Mouse (Mus musculus) liver, embryonic 11.5 days (tissue): Measurements from ENCODE around the gene Gucy2c. TPM values are rescaled to one million over a fixed set of nuclear protein-coding genes. Genes with fewer than 3 reads are reported as not detected.

Experiments
- ATAC-seq: fragments of 200-750 bp; cut with Nextera tagmentation; replicated peaks from 2 replicates; pipeline ENCODE4 v1.8.0; 2017; ENCODE audit warnings: moderate number of reproducible peaks, mild to moderate bottlenecking, moderate TSS enrichment, moderate library complexity; ENCODE audit not compliant: low FRiP score
- DNase-seq: peaks from one replicate; pipeline ENCODE4 v3.0.0-alpha.2; 2017; ENCODE audit warnings: low spot score
- H3K27ac ChIP-seq: fragments of 300-500 bp; sonication (generic); 2 replicates; pipeline ENCODE4 v1.5.1; 2014; ENCODE audit warnings: mild to moderate bottlenecking, low read depth, low read length, control low read depth
- H3K27me3 ChIP-seq: fragments of 300-500 bp; sonication (generic); replicated peaks from 2 replicates; pipeline ENCODE4 v1.6.1; 2014; ENCODE audit warnings: low read length, mixed read lengths; ENCODE audit not compliant: control insufficient read depth, insufficient read depth
- H3K36me3 ChIP-seq: fragments of 300-500 bp; sonication (generic); 2 replicates; pipeline ENCODE4 v1.6.1; 2014; ENCODE audit warnings: mild to moderate bottlenecking, low read length, moderate library complexity, mixed read lengths; ENCODE audit not compliant: control insufficient read depth, insufficient read depth
- H3K4me1 ChIP-seq: fragments of 300-500 bp; sonication (generic); replicated peaks from 2 replicates; pipeline ENCODE4 v1.6.1; 2014; ENCODE audit warnings: low read length, mixed read lengths; ENCODE audit not compliant: control insufficient read depth, insufficient read depth
- H3K4me2 ChIP-seq: fragments of 300-500 bp; sonication (generic); 2 replicates; pipeline ENCODE4 v1.6.1; 2014; ENCODE audit warnings: mild to moderate bottlenecking, control low read depth, moderate library complexity
- H3K4me3 ChIP-seq: fragments of 300-500 bp; sonication (generic); 2 replicates; pipeline ENCODE4 v1.5.1; 2014; ENCODE audit warnings: low read depth, low read length, control low read depth
- H3K9ac ChIP-seq: fragments of 300-500 bp; sonication (generic); 2 replicates; pipeline ENCODE4 v1.6.1; 2014; ENCODE audit warnings: low read depth, low read length, control low read depth
- H3K9me3 ChIP-seq: fragments of 300-500 bp; sonication (generic); 2 replicates; pipeline ENCODE4 v1.6.1; 2016; ENCODE audit warnings: low read length, inconsistent platforms, mixed read lengths; ENCODE audit not compliant: control insufficient read depth
- WGBS: fragments of 180-500 bp; shearing (Covaris S2); extraction: QIAGEN DNeasy Blood & Tissue Kit; methylation state at CpG from one replicate; pipeline ENCODE4 v1.1.7; 2014; 5-methylcytosine and 5-hydroxymethylcytosine counted together
- polyA plus RNA-seq: library from polyadenylated mRNA; unstranded; fragments of >200 nt; fragmentation: Nextera tagmentation; extraction: Ambion mirVana; gene quantifications from 2 replicates; pipeline ENCODE4 v1.2.1, GENCODE M21; 2014

Gene Gucy2c
- polyA plus RNA-seq, 1 experiment from 2014 or later, result not detected

DNA sequence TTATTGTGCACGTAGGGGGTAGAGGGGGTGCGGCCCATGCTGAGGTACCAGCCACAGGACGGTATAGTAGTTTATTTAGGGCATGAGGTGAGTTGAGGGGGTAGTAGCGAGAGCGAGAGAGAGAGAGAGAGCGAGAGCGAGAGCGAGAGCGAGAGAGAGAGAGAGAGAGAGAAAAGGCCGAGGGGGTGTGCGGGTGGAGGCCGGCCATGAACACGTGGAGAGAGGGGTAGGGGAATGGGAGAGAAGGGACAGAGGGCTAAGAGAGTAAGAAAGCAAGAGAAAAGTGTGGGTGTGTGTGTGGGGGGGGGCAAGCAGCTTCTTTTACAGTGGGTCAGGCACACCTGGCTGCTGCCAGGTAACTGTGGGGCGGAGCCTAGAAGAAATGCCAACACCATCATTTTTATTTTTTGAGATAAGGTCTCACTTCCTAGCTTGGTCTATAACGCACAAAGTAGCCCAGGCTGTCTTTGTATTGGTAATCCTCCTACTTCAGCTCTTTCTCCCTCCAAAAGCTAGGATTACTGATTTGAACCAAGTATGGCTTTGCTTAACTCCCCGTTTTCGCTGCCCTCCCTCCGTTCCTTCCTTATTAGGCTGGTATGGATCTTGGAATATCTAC lies 25.9 kb upstream of the Gucy2c start:
- no peaks in the 10 kb centered on the region for H3K27me3 ChIP-seq
- H3K4me1 ChIP-seq, result peaks cover 15% of the 10 kb centered on the region
- H3K9ac ChIP-seq, result peak overlapping the region; percentile 66
- DNase-seq (no peak), ATAC-seq (no peak)
- peak overlapping the region; percentile 72 for H3K4me2 ChIP-seq
- no peaks in the 10 kb centered on the region for H3K9me3 ChIP-seq
- no peaks in the 10 kb centered on the region for H3K36me3 ChIP-seq
- H3K4me3 ChIP-seq, result peak overlapping the region; percentile 73
- peak overlapping the region; percentile 70 for H3K27ac ChIP-seq
- WGBS, result 29% methylated on average over 18 of the region's 18 CpGs

DNA sequence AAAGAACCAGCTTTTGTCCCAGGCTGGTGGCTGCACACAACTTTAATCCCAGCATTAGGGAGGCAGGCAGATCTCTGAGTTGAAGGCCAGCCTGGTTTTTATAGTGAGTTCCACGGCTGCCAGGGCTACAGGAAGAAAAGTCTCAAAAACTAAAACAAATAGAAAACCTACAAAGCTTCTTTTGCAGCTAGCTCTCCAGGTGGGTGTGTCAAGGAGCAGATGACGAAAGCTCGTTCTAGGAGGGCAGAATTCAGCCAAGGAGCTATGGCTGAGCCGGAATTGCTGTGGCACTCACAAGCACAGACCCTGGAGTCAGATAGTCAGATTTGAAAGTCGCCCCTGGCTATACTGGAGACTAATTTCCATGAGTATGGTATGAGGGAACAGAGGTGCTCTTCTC lies 25.3 kb upstream of the Gucy2c start:
- Histone ChIP-seq H3K27me3 (no peaks in the 10 kb centered on the region), H3K4me3 (peak overlapping the region; percentile 73), H3K9ac (peak overlapping the region; percentile 66), H3K4me2 (peak overlapping the region; percentile 72), H3K27ac (peak overlapping the region; percentile 70; the same call in 1 of the 2 replicates), H3K4me1 (peaks cover 15% of the 10 kb centered on the region), H3K36me3 (no peaks in the 10 kb centered on the region), H3K9me3 (no peaks in the 10 kb centered on the region)
- 66% methylated on average over 5 of the region's 5 CpGs for WGBS
- DNase-seq (no peak), ATAC-seq (no peak)

DNA sequence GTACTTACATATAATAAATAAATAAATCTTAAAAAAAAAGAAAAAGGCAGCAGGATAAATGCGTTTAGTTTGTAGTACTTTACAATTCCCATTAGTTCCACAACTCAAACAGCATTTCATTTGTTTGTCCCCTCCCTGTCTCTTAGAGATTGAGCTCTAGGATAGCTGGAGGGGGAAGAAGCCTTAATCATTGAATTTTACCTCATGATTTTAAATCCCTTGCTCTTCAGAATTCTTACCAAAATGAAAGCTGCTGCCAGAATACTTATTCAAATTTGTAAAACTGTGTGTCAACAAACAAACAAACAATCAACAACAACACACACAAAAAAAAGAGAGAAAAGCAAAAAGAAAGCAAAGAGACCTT lies 23.8 kb upstream of the Gucy2c start:
- no peaks in the 10 kb centered on the region for H3K27me3 ChIP-seq
- H3K9me3 ChIP-seq, result no peaks in the 10 kb centered on the region
- H3K4me1 ChIP-seq, result peaks cover 15% of the 10 kb centered on the region
- H3K4me3 ChIP-seq, result no peak overlapping the region; the same call in 1 of the 2 replicates
- peak overlapping the region; percentile 100 for H3K27ac ChIP-seq
- H3K9ac ChIP-seq, result no peak overlapping the region
- 74% methylated on average over 1 of the region's 1 CpGs for WGBS
- no peak for DNase-seq
- peak overlapping the region; percentile 89 for H3K4me2 ChIP-seq
- no peak for ATAC-seq
- H3K36me3 ChIP-seq, result no peaks in the 10 kb centered on the region

DNA sequence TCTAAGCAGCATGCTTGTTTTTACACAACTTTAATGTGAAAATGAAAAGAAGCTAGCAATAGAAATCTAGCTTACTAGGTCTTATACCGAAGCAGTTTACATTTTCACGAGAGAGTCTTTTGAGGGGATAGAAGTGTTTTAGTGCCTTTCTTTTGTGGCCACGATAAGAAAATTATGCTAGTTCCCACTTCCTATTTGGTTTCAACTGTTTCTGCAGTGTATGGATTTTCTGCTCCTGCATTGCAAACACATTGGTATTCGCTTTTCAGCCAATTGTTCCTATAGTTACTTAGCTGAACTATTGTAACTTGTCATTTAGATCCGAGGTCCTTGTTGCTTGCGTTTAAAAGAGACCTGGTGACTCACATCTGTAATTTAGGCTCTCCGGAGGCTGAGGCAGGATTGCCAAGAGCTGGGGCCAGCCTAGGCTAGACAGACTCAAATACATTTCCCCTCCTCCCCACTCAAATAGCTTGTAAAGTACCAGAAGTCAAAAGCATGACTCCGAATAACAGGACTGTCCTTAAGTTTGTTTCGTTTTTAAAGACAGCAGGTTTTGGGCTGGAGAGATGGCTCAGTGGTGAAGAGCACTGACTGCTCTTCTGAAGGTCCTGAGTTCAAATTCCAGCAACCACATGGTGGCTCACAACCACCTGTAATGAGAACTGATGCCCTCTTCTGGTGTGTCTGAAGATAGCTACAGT lies 23.3 kb upstream of the Gucy2c start:
- DNase-seq, result no peak
- peak overlapping the region; percentile 100 for H3K27ac ChIP-seq
- peak overlapping the region; percentile 93 for H3K9ac ChIP-seq
- 26% methylated on average over 9 of the region's 9 CpGs for WGBS
- no peaks in the 10 kb centered on the region for H3K36me3 ChIP-seq
- peaks cover 15% of the 10 kb centered on the region for H3K4me1 ChIP-seq
- peak overlapping the region; percentile 62 for H3K4me3 ChIP-seq
- no peaks in the 10 kb centered on the region for H3K9me3 ChIP-seq
- ATAC-seq, result no peak
- H3K27me3 ChIP-seq, result no peaks in the 10 kb centered on the region
- H3K4me2 ChIP-seq, result peak overlapping the region; percentile 89

DNA sequence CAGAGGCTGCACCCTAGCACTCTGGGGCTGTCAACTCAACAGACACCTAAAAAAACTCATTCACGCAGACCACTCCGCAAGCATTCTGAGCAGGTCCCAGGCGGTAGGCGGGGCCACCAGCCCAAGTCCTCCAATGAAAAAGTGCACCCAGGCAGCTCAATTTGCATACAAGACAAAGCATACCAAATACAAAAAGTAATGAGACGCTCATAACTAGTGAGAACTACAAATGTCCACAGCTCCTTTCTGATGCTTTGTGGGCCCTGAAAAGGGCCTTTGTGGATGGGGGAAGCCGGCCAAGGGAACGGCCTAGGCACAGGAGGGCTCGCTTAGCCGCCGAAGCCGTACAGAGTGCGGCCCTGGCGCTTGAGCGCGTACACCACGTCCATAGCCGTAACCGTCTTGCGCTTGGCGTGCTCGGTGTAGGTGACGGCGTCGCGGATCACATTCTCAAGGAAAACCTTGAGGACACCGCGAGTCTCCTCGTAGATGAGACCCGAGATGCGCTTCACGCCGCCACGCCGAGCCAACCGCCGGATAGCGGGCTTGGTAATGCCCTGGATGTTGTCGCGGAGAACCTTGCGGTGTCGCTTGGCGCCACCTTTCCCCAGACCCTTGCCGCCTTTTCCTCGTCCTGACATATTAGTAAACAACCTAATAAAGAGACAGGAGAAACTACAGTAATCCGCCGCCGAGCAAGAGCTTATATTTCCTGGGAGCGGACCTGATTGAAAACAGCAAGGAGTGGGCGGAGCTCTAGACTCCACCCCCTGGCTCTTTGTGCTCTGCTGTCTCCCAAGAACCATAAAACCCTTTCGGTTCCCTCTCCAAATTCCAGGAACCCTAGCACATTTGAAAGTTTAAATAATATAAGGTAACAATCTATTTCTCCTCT lies 22.4 kb upstream of the Gucy2c start, which contains the start of gene Hist4h4:
Hist4h4 (minus strand) TSS at position 677 of the 895 bp plus-strand sequence.
- no peaks in the 10 kb centered on the region for H3K27me3 ChIP-seq
- DNase-seq (peak; percentile 93), ATAC-seq (peak; percentile 74)
- H3K9ac ChIP-seq, result peak within 1 kb of the TSS; percentile 93
- peaks cover 9% of the 10 kb centered on the region for H3K4me1 ChIP-seq
- H3K9me3 ChIP-seq, result no peaks in the 10 kb centered on the region
- H3K4me2 ChIP-seq, result peak within 1 kb of the TSS; percentile 89
- peak within 1 kb of the TSS; percentile 62 for H3K4me3 ChIP-seq
- WGBS, result under 1% methylated on average over 50 of the region's 50 CpGs
- no peaks in the 10 kb centered on the region for H3K36me3 ChIP-seq
- peak within 1 kb of the TSS; percentile 100 for H3K27ac ChIP-seq

DNA sequence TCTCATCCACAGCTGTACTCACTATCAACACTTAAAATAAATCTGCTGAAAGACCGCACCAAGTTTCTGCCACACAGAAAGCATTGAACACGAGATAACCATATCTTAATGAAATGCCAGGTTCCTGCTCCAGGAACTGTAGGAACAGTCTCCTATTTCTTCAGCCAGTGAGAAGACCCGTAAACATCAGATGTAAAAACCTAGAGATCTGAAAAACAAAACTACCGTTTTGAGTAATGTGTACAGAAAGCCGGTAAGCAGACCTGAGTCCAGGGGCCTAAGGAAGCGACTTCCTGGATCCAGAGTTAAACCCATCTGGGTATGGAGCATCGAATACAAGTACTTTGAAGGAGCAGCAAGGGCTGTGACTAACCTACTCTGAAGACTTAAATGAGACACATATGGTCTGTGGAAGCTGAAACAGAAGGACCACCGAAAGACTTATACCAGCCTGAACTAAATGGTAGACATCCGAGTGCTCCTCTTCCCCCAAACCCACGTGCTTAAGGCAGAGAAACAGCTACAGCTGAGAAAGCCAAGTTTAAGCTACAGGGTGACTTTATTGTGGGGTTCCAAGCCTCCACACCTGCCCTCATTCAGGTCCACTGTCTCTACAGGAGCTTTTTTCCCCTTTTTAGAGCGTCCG lies 21.7 kb upstream of the Gucy2c start:
- H3K9ac ChIP-seq, result peak overlapping the region; percentile 93
- WGBS, result 8% methylated on average over 12 of the region's 12 CpGs
- peak overlapping the region; percentile 62 for H3K4me3 ChIP-seq
- H3K36me3 ChIP-seq, result no peaks in the 10 kb centered on the region
- H3K27me3 ChIP-seq, result no peaks in the 10 kb centered on the region
- ATAC-seq (no peak; the same call in 1 of the 2 replicates), DNase-seq (no peak)
- H3K4me1 ChIP-seq, result peaks cover 9% of the 10 kb centered on the region
- no peaks in the 10 kb centered on the region for H3K9me3 ChIP-seq
- H3K4me2 ChIP-seq, result peak overlapping the region; percentile 89
- H3K27ac ChIP-seq, result peak overlapping the region; percentile 100

DNA sequence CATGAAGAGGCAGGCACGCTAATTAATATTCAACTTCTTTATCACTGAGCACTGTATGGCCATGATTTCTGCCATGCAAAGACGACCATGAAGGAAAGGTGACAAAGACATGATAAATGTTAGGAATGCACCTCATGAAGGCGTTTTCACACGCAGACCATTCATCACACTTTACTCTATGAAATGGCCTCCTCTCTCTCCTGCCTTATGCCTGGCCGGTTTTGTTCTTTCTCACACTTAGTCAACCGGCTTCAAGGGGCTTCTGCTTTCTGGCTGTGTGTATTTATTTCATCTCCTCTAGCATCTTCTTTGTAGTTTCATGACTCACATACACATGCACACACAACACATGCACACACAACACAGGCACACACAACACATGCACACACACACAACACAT lies 19.7 kb upstream of the Gucy2c start:
- Histone ChIP-seq H3K9me3 (no peaks in the 10 kb centered on the region), H3K9ac (no peak overlapping the region), H3K4me3 (no peak overlapping the region), H3K36me3 (no peaks in the 10 kb centered on the region), H3K27ac (no peak overlapping the region), H3K4me1 (peaks cover 9% of the 10 kb centered on the region), H3K27me3 (no peaks in the 10 kb centered on the region), H3K4me2 (no peak overlapping the region)
- 86% methylated on average over 6 of the region's 6 CpGs for WGBS
- DNase-seq (no peak), ATAC-seq (no peak)

DNA sequence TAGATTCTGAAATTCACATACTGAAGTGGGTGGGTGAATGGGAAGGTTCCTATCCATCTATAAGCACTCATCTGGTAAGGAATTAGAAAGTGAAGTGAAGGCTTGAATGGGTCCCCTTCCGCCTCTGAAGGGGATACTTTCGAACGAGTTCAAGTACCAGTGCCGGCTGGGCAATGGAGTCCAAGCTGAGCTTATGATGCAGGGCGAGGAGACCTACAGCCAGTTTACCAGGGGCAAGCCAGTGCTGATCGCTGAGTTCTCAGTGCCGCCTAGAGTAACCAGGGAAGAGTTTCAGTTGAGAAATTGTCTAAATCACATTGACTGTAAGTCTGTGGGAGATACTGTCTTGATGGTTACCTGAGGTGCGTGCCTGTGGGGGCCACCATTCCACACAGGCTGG lies 19.1 kb upstream of the Gucy2c start:
- Histone ChIP-seq H3K9me3 (no peaks in the 10 kb centered on the region), H3K27ac (no peak overlapping the region), H3K4me2 (no peak overlapping the region), H3K27me3 (no peaks in the 10 kb centered on the region), H3K4me3 (no peak overlapping the region), H3K4me1 (peaks cover 9% of the 10 kb centered on the region), H3K9ac (no peak overlapping the region), H3K36me3 (no peaks in the 10 kb centered on the region)
- WGBS, result 90% methylated on average over 8 of the region's 8 CpGs
- ATAC-seq (no peak), DNase-seq (no peak)
